Mouse (Mus musculus): ENCODE measurements around the gene Zfp273.
"Not testable (repeated sequence)": the region's sequence is repeated elsewhere in the genome, so short reads cannot be mapped to it uniquely, and the experiment has no call there.

Zfp273 gene

GRCm38 (mm10) chr13:67813710-67814660 is at the start of gene Zfp273:
Zfp273 (plus strand) TSS chr13:67813740.
- DNase-seq: peak; percentile 79 to 81

- DNase-seq: peak; percentile 63 to 68
Observed at GRCm38 (mm10) chr13:67779265-67780221, 34.0 kb upstream of the Zfp273 start, which contains the start of gene Zfp493. Zfp493 (plus strand) TSS chr13:67779693.

GRCm38 (mm10) chr13:67791921-67792455 is 21.6 kb upstream of the Zfp273 start:
- no peak for DNase-seq

- DNase-seq: no peak
Observed at GRCm38 (mm10) chr13:67798618-67799017, 14.9 kb upstream of the Zfp273 start.

- DNase-seq: not testable (repeated sequence)
Observed at GRCm38 (mm10) chr13:67799151-67799550, 14.4 kb upstream of the Zfp273 start.

GRCm38 (mm10) chr13:67811651-67812210 is 1.8 kb upstream of the Zfp273 start:
- no peak for DNase-seq

- DNase-seq: no peak
Observed at GRCm38 (mm10) chr13:67812961-67813709, 405 bp upstream of the Zfp273 start.

- no peak for DNase-seq
Observed at GRCm38 (mm10) chr13:67818636-67819035, 5.1 kb downstream of the Zfp273 start.

- DNase-seq: peak; percentile 59 to 61
Observed at GRCm38 (mm10) chr13:67830911-67831336, 17.4 kb downstream of the Zfp273 start, which contains the start of gene Gm10037. Gm10037 (plus strand) TSS chr13:67831106.

- not testable (repeated sequence) for DNase-seq
Observed at GRCm38 (mm10) chr13:67833137-67833536, 19.6 kb downstream of the Zfp273 start.

GRCm38 (mm10) chr13:67843775-67844118 is 30.2 kb downstream of the Zfp273 start:
- no peak for DNase-seq

GRCm38 (mm10) chr13:67844119-67844852 is 30.7 kb downstream of the Zfp273 start:
- peak; percentile 68 to 72 for DNase-seq

- peak in 1 of 2 experiments; percentile 5 for DNase-seq
Observed at GRCm38 (mm10) chr13:67844853-67845194, 31.3 kb downstream of the Zfp273 start.

- no peak for DNase-seq
Observed at GRCm38 (mm10) chr13:67850361-67850760, 36.8 kb downstream of the Zfp273 start.

- no peak for DNase-seq
Observed at GRCm38 (mm10) chr13:67853130-67853529, 39.6 kb downstream of the Zfp273 start.

GRCm38 (mm10) chr13:67853983-67854382 is 40.4 kb downstream of the Zfp273 start:
- DNase-seq: no peak

- no peak for DNase-seq
Observed at GRCm38 (mm10) chr13:67857317-67857716, 43.8 kb downstream of the Zfp273 start.

GRCm38 (mm10) chr13:67862508-67862907 is 49.0 kb downstream of the Zfp273 start:
- no peak for DNase-seq

GRCm38 (mm10) chr13:67863026-67863425 is 49.5 kb downstream of the Zfp273 start, which contains the start of gene BC048507:
BC048507 (plus strand) TSS chr13:67863326.
- no peak for DNase-seq

GRCm38 (mm10) chr13:67864764-67865350 is 51.3 kb downstream of the Zfp273 start:
- no peak for DNase-seq

GRCm38 (mm10) chr13:67867899-67868298 is 54.4 kb downstream of the Zfp273 start:
- DNase-seq: no peak

All from B cell, adult 2 months (primary cell).